Mouse (Mus musculus): ENCODE measurements around the gene Cdh13.

- TF ChIP-seq EP300 (IDR thresholded peaks at IDR 0.05; ENCODE audit: low read depth) (no peak), CTCF (IDR thresholded peaks at IDR 0.05; ENCODE audit: low read depth) (no peak)
Observed at GRCm38 (mm10) chr8:119098261-119098660, 814.7 kb downstream of the Cdh13 start.

Data from liver, postnatal 0 days (tissue).